Mouse (Mus musculus) CD4-positive helper T cell, adult 2 months (primary cell): Measurements from ENCODE around the gene Ccdc69.

ENCODE experiments used
- DNase-seq: peaks from one replicate; pipeline ENCODE4 v3.0.0-alpha.2; 2012; ENCODE audit warnings: low read depth, missing footprints, low spot score

Ccdc69 gene

GRCm38 (mm10) chr11:55041348-55041747 is 36.6 kb downstream of the Ccdc69 start:
- peak; percentile 27 for DNase-seq

- peak; percentile 82 for DNase-seq
These were observed 38.3 kb downstream of the Ccdc69 start for GRCm38 (mm10) chr11:55039591-55039990.

GRCm38 (mm10) chr11:55036601-55037000 is 41.3 kb downstream of the Ccdc69 start:
- DNase-seq, result no peak

GRCm38 (mm10) chr11:55033040-55033660 is 44.8 kb downstream of the Ccdc69 start, which contains the start of gene Anxa6:
Gene Anxa6, minus strand, starts transcription at chr11:55033445.
- DNase-seq, result peak; percentile 91

GRCm38 (mm10) chr11:55032286-55032685 is 45.6 kb downstream of the Ccdc69 start:
- DNase-seq, result peak; percentile 31

- no peak for DNase-seq
These were observed 46.0 kb downstream of the Ccdc69 start for GRCm38 (mm10) chr11:55031991-55032280.

GRCm38 (mm10) chr11:55031211-55031990 is 46.5 kb downstream of the Ccdc69 start:
- DNase-seq, result peak; percentile 78

- DNase-seq, result no peak
These were observed 49.4 kb downstream of the Ccdc69 start for GRCm38 (mm10) chr11:55028509-55028908.

GRCm38 (mm10) chr11:55027204-55027855 is 50.6 kb downstream of the Ccdc69 start:
- DNase-seq, result no peak

GRCm38 (mm10) chr11:55025896-55026295 is 52.0 kb downstream of the Ccdc69 start:
- DNase-seq, result peak; percentile 33

GRCm38 (mm10) chr11:55023583-55023982 is 54.3 kb downstream of the Ccdc69 start:
- no peak for DNase-seq

GRCm38 (mm10) chr11:55023049-55023564 is 54.8 kb downstream of the Ccdc69 start:
- peak; percentile 99 for DNase-seq

GRCm38 (mm10) chr11:55022508-55022907 is 55.4 kb downstream of the Ccdc69 start:
- no peak for DNase-seq

- no peak for DNase-seq
These were observed 56.1 kb downstream of the Ccdc69 start for GRCm38 (mm10) chr11:55021859-55022258.

GRCm38 (mm10) chr11:55021458-55021857 is 56.5 kb downstream of the Ccdc69 start:
- DNase-seq, result no peak

- no peak for DNase-seq
These were observed 58.2 kb downstream of the Ccdc69 start for GRCm38 (mm10) chr11:55019711-55020110.

GRCm38 (mm10) chr11:55018034-55018433 is 59.9 kb downstream of the Ccdc69 start:
- no peak for DNase-seq

GRCm38 (mm10) chr11:55017201-55017600 is 60.7 kb downstream of the Ccdc69 start:
- DNase-seq, result no peak

GRCm38 (mm10) chr11:55016758-55017157 is 61.2 kb downstream of the Ccdc69 start:
- DNase-seq, result no peak

- no peak for DNase-seq
These were observed 62.1 kb downstream of the Ccdc69 start for GRCm38 (mm10) chr11:55015831-55016241.

GRCm38 (mm10) chr11:55015264-55015663 is 62.7 kb downstream of the Ccdc69 start:
- DNase-seq, result no peak

- DNase-seq, result no peak
These were observed 64.1 kb downstream of the Ccdc69 start for GRCm38 (mm10) chr11:55013802-55014201.
